Mouse (Mus musculus) skeletal muscle tissue, adult 2 months (tissue): ENCODE data around the gene Bves.
"Not testable (repeated sequence)": the region's sequence is repeated elsewhere in the genome, so short reads cannot be mapped to it uniquely, and the experiment has no call there.

Experiments
- DNase-seq: peaks from one replicate; pipeline ENCODE4 v3.0.0-alpha.2; 2012; ENCODE audit warnings: low read depth, low spot score

Gene Bves

GRCm38 (mm10) chr10:45348143-45348542 lies 12.6 kb downstream of the Bves start:
- not testable (repeated sequence) for DNase-seq

GRCm38 (mm10) chr10:45356091-45356490 lies 20.5 kb downstream of the Bves start:
- DNase-seq, result no peak

- peak; percentile 47 for DNase-seq
Observed at GRCm38 (mm10) chr10:45363396-45363795, 27.8 kb downstream of the Bves start.

- DNase-seq, result no peak
Observed at GRCm38 (mm10) chr10:45366987-45367705, 31.6 kb downstream of the Bves start.

- no peak for DNase-seq
Observed at GRCm38 (mm10) chr10:45369639-45370038, 34.1 kb downstream of the Bves start.

- no peak for DNase-seq
Observed at GRCm38 (mm10) chr10:45370545-45370944, 35.0 kb downstream of the Bves start.

- peak; percentile 60 for DNase-seq
Observed at GRCm38 (mm10) chr10:45372994-45373692, 37.6 kb downstream of the Bves start.

- no peak for DNase-seq
Observed at GRCm38 (mm10) chr10:45378269-45378668, 42.7 kb downstream of the Bves start.

- no peak for DNase-seq
Observed at GRCm38 (mm10) chr10:45381937-45382636, 46.5 kb downstream of the Bves start.

- DNase-seq, result no peak
Observed at GRCm38 (mm10) chr10:45382637-45382958, 47.0 kb downstream of the Bves start.

GRCm38 (mm10) chr10:45398211-45398610 lies 62.6 kb downstream of the Bves start:
- DNase-seq, result no peak

- DNase-seq, result no peak
Observed at GRCm38 (mm10) chr10:45399702-45400243, 64.2 kb downstream of the Bves start.

- no peak for DNase-seq
Observed at GRCm38 (mm10) chr10:45410624-45411341, 75.2 kb downstream of the Bves start.

- DNase-seq, result no peak
Observed at GRCm38 (mm10) chr10:45411741-45412140, 76.2 kb downstream of the Bves start.

- DNase-seq, result no peak
Observed at GRCm38 (mm10) chr10:45412144-45412543, 76.6 kb downstream of the Bves start.
